Mouse (Mus musculus): ENCODE data around the gene Tert.
A peak's percentile ranks its signal among the peaks of the same experiment; 100 is the strongest.

Tert gene

GRCm38 (mm10) chr13:73626745-73627549 lies at the start of gene Tert:
Tert (plus strand) TSS chr13:73626911.
- DNase-seq (ENCODE audit: low spot score): peak; percentile 31

- DNase-seq (ENCODE audit: low spot score): no peak
Observed at GRCm38 (mm10) chr13:73577277-73577676, 49.4 kb upstream of the Tert start.

GRCm38 (mm10) chr13:73591488-73591887 lies 35.2 kb upstream of the Tert start:
- DNase-seq (ENCODE audit: low spot score): no peak

- no peak for DNase-seq (ENCODE audit: low spot score)
Observed at GRCm38 (mm10) chr13:73592546-73592945, 34.2 kb upstream of the Tert start.

- DNase-seq (ENCODE audit: low spot score): no peak
Observed at GRCm38 (mm10) chr13:73596276-73596675, 30.4 kb upstream of the Tert start.

- DNase-seq (ENCODE audit: low spot score): no peak
Observed at GRCm38 (mm10) chr13:73600217-73600616, 26.5 kb upstream of the Tert start.

- no peak for DNase-seq (ENCODE audit: low spot score)
Observed at GRCm38 (mm10) chr13:73603046-73603445, 23.7 kb upstream of the Tert start.

- peak; percentile 97 for DNase-seq (ENCODE audit: low spot score)
Observed at GRCm38 (mm10) chr13:73603522-73604155, 23.1 kb upstream of the Tert start, which contains the start of gene Clptm1l. Clptm1l (plus strand) TSS chr13:73604006.

GRCm38 (mm10) chr13:73604156-73604957 lies 22.4 kb upstream of the Tert start:
- no peak for DNase-seq (ENCODE audit: low spot score)

GRCm38 (mm10) chr13:73618406-73618805 lies 8.3 kb upstream of the Tert start:
- DNase-seq (ENCODE audit: low spot score): no peak

- no peak for DNase-seq (ENCODE audit: low spot score)
Observed at GRCm38 (mm10) chr13:73620637-73621036, 6.1 kb upstream of the Tert start.

GRCm38 (mm10) chr13:73626410-73626744 lies 334 bp upstream of the Tert start:
- DNase-seq (ENCODE audit: low spot score): no peak

- DNase-seq (ENCODE audit: low spot score): no peak
Observed at GRCm38 (mm10) chr13:73628586-73629113, 1.9 kb downstream of the Tert start.

- DNase-seq (ENCODE audit: low spot score): no peak
Observed at GRCm38 (mm10) chr13:73631837-73632236, 5.1 kb downstream of the Tert start.

GRCm38 (mm10) chr13:73637826-73638225 lies 11.1 kb downstream of the Tert start:
- DNase-seq (ENCODE audit: low spot score): no peak

GRCm38 (mm10) chr13:73641296-73641695 lies 14.6 kb downstream of the Tert start:
- DNase-seq (ENCODE audit: low spot score): no peak

- peak; percentile 35 for DNase-seq (ENCODE audit: low spot score)
Observed at GRCm38 (mm10) chr13:73646397-73647087, 19.8 kb downstream of the Tert start.

- no peak for DNase-seq (ENCODE audit: low spot score)
Observed at GRCm38 (mm10) chr13:73653266-73653665, 26.6 kb downstream of the Tert start.

GRCm38 (mm10) chr13:73654976-73655375 lies 28.3 kb downstream of the Tert start:
- no peak for DNase-seq (ENCODE audit: low spot score)

GRCm38 (mm10) chr13:73658953-73659352 lies 32.2 kb downstream of the Tert start:
- no peak for DNase-seq (ENCODE audit: low spot score)

- DNase-seq (ENCODE audit: low spot score): no peak
Observed at GRCm38 (mm10) chr13:73660163-73660695, 33.5 kb downstream of the Tert start.

- no peak for DNase-seq (ENCODE audit: low spot score)
Observed at GRCm38 (mm10) chr13:73675161-73675560, 48.5 kb downstream of the Tert start.
